Mouse (Mus musculus) intestine, embryonic 15.5 days (tissue): ENCODE measurements around the gene Fam98b. TPM values are rescaled to one million over a fixed set of nuclear protein-coding genes. Genes with fewer than 3 reads are reported as not detected.

Source experiments
- ATAC-seq: fragments of 200-750 bp; cut with Nextera tagmentation; 2 replicates; pipeline ENCODE4 v1.8.0; 2017; ENCODE audit warnings: moderate TSS enrichment, moderate library complexity
- H3K27ac ChIP-seq: fragments of 300-500 bp; sonication (generic); 2 replicates; pipeline ENCODE4 v1.5.1; 2015; ENCODE audit warnings: mild to moderate bottlenecking, inconsistent platforms
- H3K27me3 ChIP-seq: fragments of 300-500 bp; sonication (generic); replicated peaks from 2 replicates; pipeline ENCODE4 v1.6.1; 2015; ENCODE audit warnings: inconsistent platforms
- H3K36me3 ChIP-seq: fragments of 300-500 bp; sonication (generic); 2 replicates; pipeline ENCODE4 v1.6.1; 2015; ENCODE audit warnings: inconsistent platforms
- H3K4me1 ChIP-seq: fragments of 300-500 bp; sonication (generic); replicated peaks from 2 replicates; pipeline ENCODE4 v1.6.1; 2015; ENCODE audit warnings: inconsistent platforms
- H3K4me2 ChIP-seq: fragments of 300-500 bp; sonication (generic); replicated peaks from 2 replicates; pipeline ENCODE4 v1.6.1; 2015; ENCODE audit warnings: mild to moderate bottlenecking, inconsistent platforms
- H3K4me3 ChIP-seq: fragments of 300-500 bp; sonication (generic); replicated peaks from 2 replicates; pipeline ENCODE4 v1.5.1; 2015; ENCODE audit warnings: inconsistent platforms
- H3K9ac ChIP-seq: fragments of 300-500 bp; sonication (generic); 2 replicates; pipeline ENCODE4 v1.6.1; 2015; ENCODE audit warnings: inconsistent platforms
- H3K9me3 ChIP-seq: fragments of 300-500 bp; sonication (generic); 2 replicates; pipeline ENCODE4 v1.6.1; 2016; ENCODE audit warnings: inconsistent platforms
- WGBS: fragments of 180-500 bp; shearing (Covaris S2); methylation state at CpG from one replicate; pipeline ENCODE4 v1.1.7; 2015; 5-methylcytosine and 5-hydroxymethylcytosine counted together
- polyA plus RNA-seq: library from polyadenylated mRNA; unstranded; fragments of >200 nt; fragmentation: Nextera tagmentation; extraction: Ambion mirVana; gene quantifications from 2 replicates; pipeline ENCODE4 v1.2.1, GENCODE M21; 2015

The Fam98b gene
- polyA plus RNA-seq: 8.2 and 8.5 TPM in 2 replicates

- ATAC-seq: peak; percentile 97
- Histone ChIP-seq H3K4me1 (no peaks in the 10 kb centered on the region; the same call in 1 of the 2 replicates), H3K36me3 (no peaks in the 10 kb centered on the region), H3K9me3 (no peaks in the 10 kb centered on the region), H3K27ac (peak within 1 kb of the TSS; percentile 85), H3K9ac (peak within 1 kb of the TSS; percentile 99), H3K4me2 (peak within 1 kb of the TSS; percentile 71), H3K4me3 (peak within 1 kb of the TSS; percentile 95), H3K27me3 (no peaks in the 10 kb centered on the region)
- WGBS: 0% methylated on average over 33 of the region's 33 CpGs
These were observed at the start of gene Fam98b for GRCm38 (mm10) chr2:117249255-117250000. Gene Fam98b, plus strand, starts transcription at chr2:117249739.

- H3K27me3 ChIP-seq: no peaks in the 10 kb centered on the region
- H3K36me3 ChIP-seq: no peaks in the 10 kb centered on the region
- no peak overlapping the region for H3K9ac ChIP-seq
- no peak overlapping the region for H3K4me3 ChIP-seq
- no peaks in the 10 kb centered on the region for H3K9me3 ChIP-seq
- no peak overlapping the region for H3K4me2 ChIP-seq
- no peak for ATAC-seq
- peaks cover 14% of the 10 kb centered on the region; the same call in 1 of the 2 replicates for H3K4me1 ChIP-seq
- WGBS: 35% methylated on average over 9 of the region's 9 CpGs
- H3K27ac ChIP-seq: no peak overlapping the region
These were observed 48.6 kb upstream of the Fam98b start for GRCm38 (mm10) chr2:117200869-117201338.

- Histone ChIP-seq H3K36me3 (no peaks in the 10 kb centered on the region), H3K9me3 (no peaks in the 10 kb centered on the region), H3K27ac (no peak overlapping the region), H3K4me1 (peaks cover 14% of the 10 kb centered on the region; the same call in 1 of the 2 replicates), H3K4me2 (no peak overlapping the region), H3K9ac (no peak overlapping the region), H3K4me3 (no peak overlapping the region), H3K27me3 (no peaks in the 10 kb centered on the region)
- ATAC-seq: no peak
- 62% methylated on average over 5 of the region's 5 CpGs for WGBS
These were observed 46.2 kb upstream of the Fam98b start for GRCm38 (mm10) chr2:117203350-117203749.

GRCm38 (mm10) chr2:117204534-117204933, 45.0 kb upstream of the Fam98b start:
- Histone ChIP-seq H3K27ac (no peak overlapping the region), H3K4me3 (no peak overlapping the region), H3K9me3 (no peaks in the 10 kb centered on the region), H3K36me3 (no peaks in the 10 kb centered on the region), H3K4me1 (peaks cover 14% of the 10 kb centered on the region; the same call in 1 of the 2 replicates), H3K9ac (no peak overlapping the region), H3K27me3 (no peaks in the 10 kb centered on the region), H3K4me2 (no peak overlapping the region)
- WGBS: 61% methylated on average over 3 of the region's 3 CpGs
- no peak for ATAC-seq

GRCm38 (mm10) chr2:117205066-117205465, 44.5 kb upstream of the Fam98b start:
- Histone ChIP-seq H3K4me2 (no peak overlapping the region), H3K27ac (no peak overlapping the region), H3K4me3 (no peak overlapping the region), H3K9ac (no peak overlapping the region), H3K27me3 (no peaks in the 10 kb centered on the region), H3K4me1 (peaks cover 9% of the 10 kb centered on the region; the same call in 1 of the 2 replicates), H3K9me3 (no peaks in the 10 kb centered on the region), H3K36me3 (no peaks in the 10 kb centered on the region)
- 82% methylated on average over 6 of the region's 6 CpGs for whole genome bisulfite sequencing
- ATAC-seq: no peak

- Histone ChIP-seq H3K4me3 (no peak overlapping the region), H3K4me2 (peak overlapping the region; percentile 49), H3K9ac (no peak overlapping the region), H3K4me1 (0 out of 2 replicates have a peak, but pooled peaks cover 8% of the 10 kb centered on the region), H3K9me3 (no peaks in the 10 kb centered on the region), H3K27ac (0 out of 2 replicates have a peak overlapping the region, but pooled peaks have one; percentile 32), H3K36me3 (no peaks in the 10 kb centered on the region), H3K27me3 (no peaks in the 10 kb centered on the region)
- 2% methylated on average over 6 of the region's 6 CpGs for WGBS
- ATAC-seq: peak; percentile 99
These were observed 39.0 kb upstream of the Fam98b start for GRCm38 (mm10) chr2:117210416-117211085.

GRCm38 (mm10) chr2:117216152-117216551, 33.4 kb upstream of the Fam98b start:
- no peak overlapping the region for H3K4me2 ChIP-seq
- H3K4me1 ChIP-seq: no peaks in the 10 kb centered on the region
- H3K36me3 ChIP-seq: no peaks in the 10 kb centered on the region
- WGBS: 63% methylated on average over 2 of the region's 2 CpGs
- no peak for ATAC-seq
- H3K27me3 ChIP-seq: no peaks in the 10 kb centered on the region
- H3K9ac ChIP-seq: no peak overlapping the region
- no peak overlapping the region for H3K27ac ChIP-seq
- no peaks in the 10 kb centered on the region for H3K9me3 ChIP-seq
- H3K4me3 ChIP-seq: no peak overlapping the region

GRCm38 (mm10) chr2:117217695-117218216, 31.8 kb upstream of the Fam98b start:
- ATAC-seq: peak; percentile 69
- H3K36me3 ChIP-seq: no peaks in the 10 kb centered on the region
- 6% methylated on average over 13 of the region's 15 CpGs for WGBS
- H3K9me3 ChIP-seq: no peaks in the 10 kb centered on the region
- no peaks in the 10 kb centered on the region for H3K27me3 ChIP-seq
- H3K4me2 ChIP-seq: peak overlapping the region; percentile 30
- no peak overlapping the region for H3K9ac ChIP-seq
- H3K4me3 ChIP-seq: no peak overlapping the region
- no peaks in the 10 kb centered on the region for H3K4me1 ChIP-seq
- peak overlapping the region; percentile 48; the same call in 1 of the 2 replicates for H3K27ac ChIP-seq

GRCm38 (mm10) chr2:117219536-117219935, 30.0 kb upstream of the Fam98b start:
- H3K9me3 ChIP-seq: no peaks in the 10 kb centered on the region
- no peak for ATAC-seq
- no peak overlapping the region for H3K27ac ChIP-seq
- no peaks in the 10 kb centered on the region for H3K36me3 ChIP-seq
- H3K27me3 ChIP-seq: no peaks in the 10 kb centered on the region
- no peak overlapping the region for H3K9ac ChIP-seq
- H3K4me3 ChIP-seq: no peak overlapping the region
- 89% methylated on average over 4 of the region's 4 CpGs for WGBS
- H3K4me2 ChIP-seq: no peak overlapping the region
- no peaks in the 10 kb centered on the region for H3K4me1 ChIP-seq

- Histone ChIP-seq H3K9ac (no peak overlapping the region), H3K4me1 (no peaks in the 10 kb centered on the region), H3K9me3 (no peaks in the 10 kb centered on the region), H3K36me3 (no peaks in the 10 kb centered on the region), H3K27me3 (no peaks in the 10 kb centered on the region), H3K4me3 (no peak overlapping the region), H3K4me2 (no peak overlapping the region), H3K27ac (no peak overlapping the region)
- 60% methylated on average over 9 of the region's 9 CpGs for WGBS
- no peak for ATAC-seq
These were observed 26.9 kb upstream of the Fam98b start for GRCm38 (mm10) chr2:117222651-117223050.

GRCm38 (mm10) chr2:117228601-117229125, 20.9 kb upstream of the Fam98b start:
- H3K36me3 ChIP-seq: no peaks in the 10 kb centered on the region
- H3K4me2 ChIP-seq: no peak overlapping the region
- WGBS: 47% methylated on average over 11 of the region's 11 CpGs
- no peaks in the 10 kb centered on the region for H3K4me1 ChIP-seq
- H3K27ac ChIP-seq: no peak overlapping the region
- no peaks in the 10 kb centered on the region for H3K27me3 ChIP-seq
- no peak overlapping the region for H3K9ac ChIP-seq
- ATAC-seq: no peak
- no peak overlapping the region for H3K4me3 ChIP-seq
- no peaks in the 10 kb centered on the region for H3K9me3 ChIP-seq

- no peak for ATAC-seq
- H3K9me3 ChIP-seq: no peaks in the 10 kb centered on the region
- 78% methylated on average over 7 of the region's 7 CpGs for WGBS
These were observed 19.3 kb upstream of the Fam98b start for GRCm38 (mm10) chr2:117230261-117230660.

More at GRCm38 (mm10) chr2:117230261-117230660, 19.3 kb upstream of the Fam98b start:
- H3K27ac ChIP-seq: no peak overlapping the region
- no peaks in the 10 kb centered on the region for H3K36me3 ChIP-seq
- H3K9ac ChIP-seq: no peak overlapping the region
- no peak overlapping the region for H3K4me3 ChIP-seq
- no peaks in the 10 kb centered on the region for H3K27me3 ChIP-seq
- no peaks in the 10 kb centered on the region for H3K4me1 ChIP-seq
- H3K4me2 ChIP-seq: no peak overlapping the region
